In the genomic region with DNA sequence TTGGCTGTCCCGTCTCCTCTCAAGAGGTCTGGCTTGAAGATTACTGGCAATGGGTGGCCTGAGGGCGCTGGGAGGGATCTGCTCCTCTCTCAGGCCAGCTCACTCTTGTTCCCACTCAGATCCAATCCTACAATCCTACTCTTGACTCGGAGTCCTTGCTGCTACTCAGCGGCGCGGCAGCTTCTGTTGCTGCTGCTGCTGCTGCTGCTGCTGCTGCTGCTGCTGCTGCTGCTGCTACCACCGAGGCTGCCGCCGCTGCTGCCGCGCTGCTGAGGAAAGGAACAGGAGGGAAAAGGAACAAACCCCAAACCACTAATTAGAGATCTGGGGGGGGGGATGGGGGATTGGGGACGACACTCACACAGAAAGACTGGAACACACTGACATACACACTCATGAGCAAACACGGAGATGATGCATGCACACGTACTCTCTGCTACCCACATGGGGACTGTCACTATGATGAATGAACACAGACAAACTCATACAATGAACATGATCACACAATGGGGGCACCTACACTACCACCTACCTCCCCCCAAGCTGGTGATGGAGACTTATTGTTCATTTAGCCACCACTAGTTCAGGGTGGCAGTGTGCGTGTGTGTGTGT, we compare ENCODE assay signal across 9 mouse cellular contexts. TPM values are rescaled to one million over a fixed set of nuclear protein-coding genes. Genes with fewer than 3 reads are reported as not detected.
DNase-seq lines count a peak whose midpoint lies in the region; ATAC-seq and TF ChIP-seq lines count a peak whose summit lies in the region.
"Had no signal": no experiment of that assay in that cellular context is flagged by ENCODE, and none has a peak within 500 bp of the region (broad histone marks: within the 10 kb centered on the region; RNA-seq: fewer than 3 reads in every experiment).

A gene (minus strand): TSS at position 450 of the 612 bp plus-strand sequence.

- no peak within 1 kb of the TSS for H3K27ac ChIP-seq in lung, postnatal 0 days (ENCODE audit: low read length)
- no peak within 1 kb of the TSS for H3K27ac ChIP-seq in forebrain, embryonic 14.5 days (ENCODE audit: low read depth, low read length)
- H3K27ac ChIP-seq in liver, embryonic 12.5 days: no peak within 1 kb of the TSS
- H3K27ac ChIP-seq in stomach, embryonic 16.5 days (ENCODE audit: low read length): no peak within 1 kb of the TSS
- H3K27ac ChIP-seq: macrophage had no signal

- peak within 1 kb of the TSS; percentile 17; the same call in 1 of the 2 replicates for H3K4me2 ChIP-seq in lung, postnatal 0 days (replicated peaks; ENCODE audit: low read depth, low read length)
- peak within 1 kb of the TSS; percentile 42 for H3K4me2 ChIP-seq in forebrain, embryonic 14.5 days (ENCODE audit: low read length)
- H3K4me2 ChIP-seq in liver, embryonic 12.5 days: peak within 1 kb of the TSS; percentile 42
- H3K4me2 ChIP-seq in stomach, embryonic 16.5 days (ENCODE audit: low read depth, low read length): peak within 1 kb of the TSS; percentile 46

- TF ChIP-seq EP300 in lung, postnatal 0 days (IDR thresholded peaks at IDR 0.05): no peak

- 4% methylated on average over 15 of the region's 15 CpGs for whole genome bisulfite sequencing in lung, postnatal 0 days
- WGBS in forebrain, embryonic 14.5 days: 8% methylated on average over 15 of the region's 15 CpGs
- WGBS in liver, embryonic 12.5 days (ENCODE audit: insufficient replicate concordance): 7% methylated on average over 13 of the region's 15 CpGs
- 5% methylated on average over 15 of the region's 15 CpGs for WGBS in stomach, embryonic 16.5 days

- intact Hi-C loops in left cerebral cortex, postnatal 10 days (cut with DNase I): no loop called here

- H3K9ac ChIP-seq in lung, postnatal 0 days (replicated peaks; ENCODE audit: low read depth): no peak within 1 kb of the TSS
- H3K9ac ChIP-seq in forebrain, embryonic 14.5 days (ENCODE audit: low read length): peak within 1 kb of the TSS; percentile 40; the same call in 1 of the 2 replicates
- no peak within 1 kb of the TSS for H3K9ac ChIP-seq in liver, embryonic 12.5 days
- peak within 1 kb of the TSS; percentile 43 for H3K9ac ChIP-seq in stomach, embryonic 16.5 days (ENCODE audit: low read length)

- no peak for TF ChIP-seq CTCF in lung, postnatal 0 days (IDR thresholded peaks at IDR 0.05)

- H3K27me3 ChIP-seq in lung, postnatal 0 days (replicated peaks; ENCODE audit: insufficient read depth, low read length): 0 out of 2 replicates have a peak, but pooled peaks cover 4% of the 10 kb centered on the region
- peaks cover 9% of the 10 kb centered on the region; the same call in 1 of the 2 replicates for H3K27me3 ChIP-seq in forebrain, embryonic 14.5 days (replicated peaks; ENCODE audit: control insufficient read depth, insufficient read depth, low read length)
- H3K27me3 ChIP-seq in liver, embryonic 12.5 days (replicated peaks): peaks cover 99% of the 10 kb centered on the region
- H3K27me3 ChIP-seq in stomach, embryonic 16.5 days (ENCODE audit: control insufficient read depth, insufficient read depth, low read length): no peaks in the 10 kb centered on the region; the same call in none of the 2 replicates

- H3K4me1 ChIP-seq in lung, postnatal 0 days (ENCODE audit: insufficient read depth, low read depth, low read length): 0 out of 2 replicates have a peak, but pooled peaks cover 4% of the 10 kb centered on the region
- no peaks in the 10 kb centered on the region for H3K4me1 ChIP-seq in forebrain, embryonic 14.5 days (ENCODE audit: control insufficient read depth, insufficient read depth, low read length)
- H3K4me1 ChIP-seq in liver, embryonic 12.5 days: peaks cover 36% of the 10 kb centered on the region
- H3K4me1 ChIP-seq in stomach, embryonic 16.5 days (ENCODE audit: control insufficient read depth, insufficient read depth, low read length): peaks cover 32% of the 10 kb centered on the region

- no peaks in the 10 kb centered on the region for H3K9me3 ChIP-seq in lung, postnatal 0 days (ENCODE audit: low read length)
- no peaks in the 10 kb centered on the region for H3K9me3 ChIP-seq in forebrain, embryonic 14.5 days (replicated peaks; ENCODE audit: control insufficient read depth, low read length)
- no peaks in the 10 kb centered on the region for H3K9me3 ChIP-seq in liver, embryonic 12.5 days (replicated peaks)
- no peaks in the 10 kb centered on the region for H3K9me3 ChIP-seq in stomach, embryonic 16.5 days (replicated peaks; ENCODE audit: control insufficient read depth, low read length)

- ATAC-seq in lung, postnatal 0 days: 0 out of 2 replicates have a peak, but pooled peaks have one; percentile 8
- no peak for ATAC-seq in forebrain, embryonic 14.5 days
- no peak for ATAC-seq in liver, embryonic 12.5 days
- ATAC-seq in stomach, embryonic 16.5 days (ENCODE audit: insufficient read depth, low FRiP score): no peak

- H3K4me3 ChIP-seq in lung, postnatal 0 days (ENCODE audit: low read depth, low read length): no peak within 1 kb of the TSS
- H3K4me3 ChIP-seq in forebrain, embryonic 14.5 days (ENCODE audit: low read depth, low read length): 0 out of 2 replicates have a peak within 1 kb of the TSS, but pooled peaks have one; percentile 6
- H3K4me3 ChIP-seq in liver, embryonic 12.5 days: peak within 1 kb of the TSS; percentile 7; the same call in 1 of the 2 replicates
- H3K4me3 ChIP-seq in stomach, embryonic 16.5 days (replicated peaks; ENCODE audit: low read length): peak within 1 kb of the TSS; percentile 33

- H3K36me3 ChIP-seq in lung, postnatal 0 days (ENCODE audit: insufficient read depth, low read length): no peaks in the 10 kb centered on the region
- H3K36me3 ChIP-seq in forebrain, embryonic 14.5 days (ENCODE audit: control insufficient read depth, insufficient read depth, low read length): no peaks in the 10 kb centered on the region
- H3K36me3 ChIP-seq in liver, embryonic 12.5 days: no peaks in the 10 kb centered on the region
- H3K36me3 ChIP-seq in stomach, embryonic 16.5 days (ENCODE audit: control insufficient read depth, insufficient read depth, low read length): no peaks in the 10 kb centered on the region

- DNase-seq in lung, postnatal 0 days (ENCODE audit: low spot score): no peak
- no peak for DNase-seq in lung, postnatal 25 days (ENCODE audit: low spot score)
- peak; percentile 46 for DNase-seq in forebrain, embryonic 14.5 days (ENCODE audit: low spot score)
- no peak for DNase-seq in cerebellum, postnatal 4 days (ENCODE audit: low spot score in 2 of 2)
- DNase-seq in cerebellum, postnatal 36 days: no peak
- DNase-seq in left cerebral cortex, postnatal 10 days (ENCODE audit: extremely low spot score in 1 of 2, low spot score in 2 of 2): no peak

RNA-seq across cellular contexts. Expression of the gene that starts here (rescaled TPM):
- not detected in 2 replicates for polyA plus RNA-seq in lung, postnatal 0 days (2015; fragmentation: Nextera tagmentation; extraction: Ambion mirVana)
- polyA plus RNA-seq in forebrain, embryonic 14.5 days (2014; fragmentation: Nextera tagmentation; extraction: Ambion mirVana): 0.33 and 0.39 TPM in 2 replicates
- 0.37 and 0.63 TPM in 2 replicates for polyA plus RNA-seq in liver, embryonic 12.5 days (2016; fragmentation: Nextera tagmentation; extraction: Ambion mirVana)
- 1.3 TPM in 2 replicates for polyA plus RNA-seq in stomach, embryonic 16.5 days (2015; fragmentation: Nextera tagmentation; extraction: Ambion mirVana)
- under 1 TPM; 0.26 to 0.39 TPM for total RNA-seq in left cerebral cortex, postnatal 10 days (2021)
- polyA plus RNA-seq: macrophage had no signal

Comparison
In these comparisons a context has a peak if more than half of its experiments do, and no peak if none do; other contexts are left out.
1. Peak in ATAC-seq and H3K4me2 ChIP-seq in lung, postnatal 0 days; RNA of the gene not detected or under 1 TPM.
2. Peak in DNase-seq, H3K4me3 ChIP-seq, H3K9ac ChIP-seq and H3K4me2 ChIP-seq in forebrain, embryonic 14.5 days; RNA of the gene not detected or under 1 TPM.